Mouse (Mus musculus) intestine, embryonic 15.5 days (tissue): ENCODE data around the gene Lnpk. TPM values are rescaled to one million over a fixed set of nuclear protein-coding genes. Genes with fewer than 3 reads are reported as not detected.

Experiments used
- ATAC-seq: fragments of 200-750 bp; cut with Nextera tagmentation; 2 replicates; pipeline ENCODE4 v1.8.0; 2017; ENCODE audit warnings: moderate TSS enrichment, moderate library complexity
- H3K27ac ChIP-seq: fragments of 300-500 bp; sonication (generic); 2 replicates; pipeline ENCODE4 v1.5.1; 2015; ENCODE audit warnings: mild to moderate bottlenecking, inconsistent platforms
- H3K27me3 ChIP-seq: fragments of 300-500 bp; sonication (generic); replicated peaks from 2 replicates; pipeline ENCODE4 v1.6.1; 2015; ENCODE audit warnings: inconsistent platforms
- H3K36me3 ChIP-seq: fragments of 300-500 bp; sonication (generic); 2 replicates; pipeline ENCODE4 v1.6.1; 2015; ENCODE audit warnings: inconsistent platforms
- H3K4me1 ChIP-seq: fragments of 300-500 bp; sonication (generic); replicated peaks from 2 replicates; pipeline ENCODE4 v1.6.1; 2015; ENCODE audit warnings: inconsistent platforms
- H3K4me2 ChIP-seq: fragments of 300-500 bp; sonication (generic); replicated peaks from 2 replicates; pipeline ENCODE4 v1.6.1; 2015; ENCODE audit warnings: mild to moderate bottlenecking, inconsistent platforms
- H3K4me3 ChIP-seq: fragments of 300-500 bp; sonication (generic); replicated peaks from 2 replicates; pipeline ENCODE4 v1.5.1; 2015; ENCODE audit warnings: inconsistent platforms
- H3K9ac ChIP-seq: fragments of 300-500 bp; sonication (generic); 2 replicates; pipeline ENCODE4 v1.6.1; 2015; ENCODE audit warnings: inconsistent platforms
- H3K9me3 ChIP-seq: fragments of 300-500 bp; sonication (generic); 2 replicates; pipeline ENCODE4 v1.6.1; 2016; ENCODE audit warnings: inconsistent platforms
- WGBS: fragments of 180-500 bp; shearing (Covaris S2); methylation state at CpG from one replicate; pipeline ENCODE4 v1.1.7; 2015; 5-methylcytosine and 5-hydroxymethylcytosine counted together
- polyA plus RNA-seq: library from polyadenylated mRNA; unstranded; fragments of >200 nt; fragmentation: Nextera tagmentation; extraction: Ambion mirVana; gene quantifications from 2 replicates; pipeline ENCODE4 v1.2.1, GENCODE M21; 2015

Gene Lnpk
- polyA plus RNA-seq, 1 experiment from 2014 or later, result 25.7 TPM

DNA sequence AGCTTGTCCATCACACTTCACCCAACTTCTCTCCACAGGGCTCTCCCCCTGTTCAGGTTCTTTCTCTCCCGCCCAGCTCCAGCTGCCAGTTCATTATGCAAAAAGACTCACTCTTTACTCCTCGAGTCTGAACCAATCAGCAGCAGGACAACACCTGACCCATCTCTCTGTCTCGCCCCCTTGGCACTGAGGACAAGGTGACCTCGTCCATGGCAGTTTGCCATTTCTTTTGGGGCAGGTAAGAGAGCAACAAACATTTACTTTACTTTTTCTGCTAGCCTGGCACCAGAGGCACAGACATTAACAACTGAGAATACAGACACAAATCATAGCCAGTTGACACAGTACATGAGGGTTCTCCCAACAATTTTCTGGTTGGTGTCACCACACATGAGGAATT is 8.8 kb downstream of the Lnpk start:
- WGBS, result 80% methylated on average over 4 of the region's 4 CpGs
- H3K9ac ChIP-seq, result no peak overlapping the region
- no peak for ATAC-seq
- no peak overlapping the region for H3K4me3 ChIP-seq
- H3K4me2 ChIP-seq, result no peak overlapping the region
- H3K36me3 ChIP-seq, result peaks cover 6% of the 10 kb centered on the region
- no peak overlapping the region for H3K27ac ChIP-seq
- no peaks in the 10 kb centered on the region for H3K27me3 ChIP-seq
- H3K9me3 ChIP-seq, result no peaks in the 10 kb centered on the region
- H3K4me1 ChIP-seq, result no peaks in the 10 kb centered on the region

GRCm38 (mm10) chr2:74559822-74560221 is 19.4 kb downstream of the Lnpk start:
- Histone ChIP-seq H3K4me3 (no peak overlapping the region), H3K4me2 (no peak overlapping the region), H3K36me3 (0 out of 2 replicates have a peak, but pooled peaks cover 3% of the 10 kb centered on the region), H3K27me3 (no peaks in the 10 kb centered on the region), H3K4me1 (no peaks in the 10 kb centered on the region), H3K9ac (no peak overlapping the region), H3K9me3 (no peaks in the 10 kb centered on the region), H3K27ac (no peak overlapping the region)
- WGBS, result 62% methylated on average over 2 of the region's 2 CpGs
- no peak for ATAC-seq

GRCm38 (mm10) chr2:74559092-74559491 is 20.1 kb downstream of the Lnpk start:
- H3K4me2 ChIP-seq, result no peak overlapping the region
- ATAC-seq, result no peak
- H3K4me3 ChIP-seq, result no peak overlapping the region
- no peaks in the 10 kb centered on the region for H3K27me3 ChIP-seq
- H3K36me3 ChIP-seq, result 0 out of 2 replicates have a peak, but pooled peaks cover 3% of the 10 kb centered on the region
- no peak overlapping the region for H3K9ac ChIP-seq
- no peak overlapping the region for H3K27ac ChIP-seq
- H3K4me1 ChIP-seq, result no peaks in the 10 kb centered on the region
- 88% methylated on average over 2 of the region's 2 CpGs for WGBS
- H3K9me3 ChIP-seq, result no peaks in the 10 kb centered on the region

DNA sequence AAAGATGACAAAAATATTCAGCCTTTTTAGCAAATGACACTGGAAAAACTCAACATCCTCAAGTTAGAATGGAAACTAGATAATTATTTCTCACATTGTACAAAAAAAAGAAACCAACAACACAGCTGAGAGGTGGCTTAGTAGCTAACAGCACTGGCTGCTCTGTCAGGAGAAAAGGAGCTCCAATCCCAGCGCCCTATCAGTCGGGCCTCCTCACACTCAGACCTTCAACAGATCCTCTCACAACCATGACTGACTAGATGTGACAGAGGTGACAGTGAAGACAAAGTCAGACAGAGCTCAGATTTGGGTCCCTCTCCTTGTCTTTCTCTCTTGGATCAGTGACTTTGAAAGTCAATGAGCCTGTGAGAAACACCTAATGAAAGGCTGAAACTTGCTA is 21.8 kb downstream of the Lnpk start:
- no peak overlapping the region for H3K27ac ChIP-seq
- no peak for ATAC-seq
- no peak overlapping the region for H3K4me2 ChIP-seq
- no peak overlapping the region for H3K4me3 ChIP-seq
- peaks cover 7% of the 10 kb centered on the region; the same call in 1 of the 2 replicates for H3K36me3 ChIP-seq
- no peaks in the 10 kb centered on the region for H3K9me3 ChIP-seq
- no peaks in the 10 kb centered on the region for H3K4me1 ChIP-seq
- H3K9ac ChIP-seq, result no peak overlapping the region
- WGBS, result 82% methylated on average over 2 of the region's 2 CpGs
- H3K27me3 ChIP-seq, result no peaks in the 10 kb centered on the region

GRCm38 (mm10) chr2:74551929-74552328 is 27.3 kb downstream of the Lnpk start:
- no peak overlapping the region for H3K4me3 ChIP-seq
- H3K9me3 ChIP-seq, result no peaks in the 10 kb centered on the region
- no peaks in the 10 kb centered on the region for H3K27me3 ChIP-seq
- no peak overlapping the region for H3K27ac ChIP-seq
- H3K9ac ChIP-seq, result no peak overlapping the region
- no peak overlapping the region for H3K4me2 ChIP-seq
- no peaks in the 10 kb centered on the region for H3K4me1 ChIP-seq
- peaks cover 4% of the 10 kb centered on the region; the same call in 1 of the 2 replicates for H3K36me3 ChIP-seq
- no peak for ATAC-seq

- H3K4me2 ChIP-seq, result no peak overlapping the region
- H3K27me3 ChIP-seq, result no peaks in the 10 kb centered on the region
- no peak overlapping the region for H3K4me3 ChIP-seq
- peaks cover under 1% of the 10 kb centered on the region; the same call in 1 of the 2 replicates for H3K36me3 ChIP-seq
- no peak overlapping the region for H3K27ac ChIP-seq
- H3K4me1 ChIP-seq, result no peaks in the 10 kb centered on the region
- ATAC-seq, result no peak
- no peaks in the 10 kb centered on the region for H3K9me3 ChIP-seq
- H3K9ac ChIP-seq, result no peak overlapping the region
- 82% methylated on average over 2 of the region's 2 CpGs for WGBS
These were observed 30.9 kb downstream of the Lnpk start for GRCm38 (mm10) chr2:74548306-74548705.

DNA sequence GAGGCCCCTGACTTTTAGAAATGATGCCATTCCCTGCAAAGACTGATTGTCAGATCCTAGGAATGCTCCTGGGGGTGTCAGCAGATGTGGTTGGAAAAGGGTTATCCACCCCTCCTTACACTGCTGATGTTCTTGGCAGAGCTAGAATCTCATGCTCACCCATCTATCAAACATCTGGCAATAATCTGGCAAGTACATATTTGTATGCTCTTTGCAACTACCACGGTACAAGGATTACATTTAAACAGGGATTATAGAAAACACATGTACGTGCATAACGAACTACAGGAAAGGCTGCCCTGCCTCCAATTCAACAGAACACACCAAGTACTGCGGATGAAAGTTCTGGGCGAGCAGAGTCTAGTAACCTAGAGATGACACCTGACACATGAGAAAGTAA is 70.9 kb downstream of the Lnpk start:
- no peaks in the 10 kb centered on the region for H3K27me3 ChIP-seq
- H3K4me2 ChIP-seq, result no peak overlapping the region
- H3K4me1 ChIP-seq, result no peaks in the 10 kb centered on the region
- no peak overlapping the region for H3K9ac ChIP-seq
- 86% methylated on average over 5 of the region's 5 CpGs for WGBS
- H3K9me3 ChIP-seq, result no peaks in the 10 kb centered on the region
- H3K27ac ChIP-seq, result no peak overlapping the region
- H3K4me3 ChIP-seq, result no peak overlapping the region
- ATAC-seq, result no peak
- no peaks in the 10 kb centered on the region for H3K36me3 ChIP-seq

DNA sequence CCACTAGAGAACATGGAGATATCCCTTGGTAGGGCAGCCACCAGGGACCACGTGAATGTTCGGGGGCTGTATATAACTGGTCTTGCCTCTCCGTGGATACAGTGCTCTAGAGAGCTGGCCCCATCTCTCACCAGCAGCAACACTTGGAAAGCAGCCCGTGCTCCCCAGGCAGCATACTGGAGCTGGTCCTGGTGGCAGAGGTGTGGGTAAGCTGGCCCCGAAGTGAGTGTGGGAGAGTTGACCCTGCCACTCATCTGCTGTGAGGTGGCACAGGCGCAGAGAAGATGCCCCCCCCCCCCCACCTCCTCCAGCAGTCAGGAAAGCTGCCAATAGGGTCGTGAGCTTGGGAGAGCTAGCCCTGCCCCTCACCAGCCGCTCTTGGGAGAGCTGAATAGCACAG is 72.8 kb downstream of the Lnpk start:
- no peak overlapping the region for H3K27ac ChIP-seq
- H3K4me3 ChIP-seq, result no peak overlapping the region
- no peak overlapping the region for H3K4me2 ChIP-seq
- no peak overlapping the region for H3K9ac ChIP-seq
- no peaks in the 10 kb centered on the region for H3K9me3 ChIP-seq
- no peaks in the 10 kb centered on the region for H3K27me3 ChIP-seq
- 46% methylated on average over 8 of the region's 8 CpGs for WGBS
- no peak for ATAC-seq
- H3K4me1 ChIP-seq, result no peaks in the 10 kb centered on the region
- no peaks in the 10 kb centered on the region for H3K36me3 ChIP-seq

DNA sequence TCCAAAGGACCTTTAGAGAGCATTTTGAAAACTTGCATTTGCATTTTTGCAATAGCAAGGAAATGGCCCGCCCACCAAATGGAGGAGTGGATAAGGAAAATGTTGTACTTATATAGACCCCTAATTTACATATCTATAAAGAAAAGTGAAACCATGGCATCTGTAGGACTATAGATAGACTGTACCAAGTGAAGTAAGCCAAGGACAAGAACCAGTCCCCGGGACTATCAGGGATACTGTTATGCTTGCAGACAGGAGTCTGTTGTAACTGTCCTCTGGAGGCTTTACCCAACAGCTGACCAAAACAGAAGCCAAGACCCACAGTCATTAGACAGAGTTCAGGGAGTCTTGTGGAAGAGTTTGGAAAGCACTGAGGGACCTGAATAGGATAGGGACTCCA is 78.9 kb downstream of the Lnpk start:
- Histone ChIP-seq H3K4me1 (no peaks in the 10 kb centered on the region), H3K27me3 (no peaks in the 10 kb centered on the region), H3K4me3 (no peak overlapping the region), H3K36me3 (no peaks in the 10 kb centered on the region), H3K4me2 (no peak overlapping the region), H3K27ac (no peak overlapping the region), H3K9ac (no peak overlapping the region), H3K9me3 (no peaks in the 10 kb centered on the region)
- no peak for ATAC-seq
- 91% methylated on average over 2 of the region's 2 CpGs for WGBS

- Histone ChIP-seq H3K4me1 (no peaks in the 10 kb centered on the region), H3K27ac (no peak overlapping the region), H3K27me3 (no peaks in the 10 kb centered on the region), H3K36me3 (no peaks in the 10 kb centered on the region), H3K4me2 (no peak overlapping the region), H3K9me3 (no peaks in the 10 kb centered on the region), H3K4me3 (no peak overlapping the region), H3K9ac (no peak overlapping the region)
- 84% methylated on average over 5 of the region's 5 CpGs for WGBS
- no peak for ATAC-seq
These were observed 81.4 kb downstream of the Lnpk start for GRCm38 (mm10) chr2:74497851-74498250.

DNA sequence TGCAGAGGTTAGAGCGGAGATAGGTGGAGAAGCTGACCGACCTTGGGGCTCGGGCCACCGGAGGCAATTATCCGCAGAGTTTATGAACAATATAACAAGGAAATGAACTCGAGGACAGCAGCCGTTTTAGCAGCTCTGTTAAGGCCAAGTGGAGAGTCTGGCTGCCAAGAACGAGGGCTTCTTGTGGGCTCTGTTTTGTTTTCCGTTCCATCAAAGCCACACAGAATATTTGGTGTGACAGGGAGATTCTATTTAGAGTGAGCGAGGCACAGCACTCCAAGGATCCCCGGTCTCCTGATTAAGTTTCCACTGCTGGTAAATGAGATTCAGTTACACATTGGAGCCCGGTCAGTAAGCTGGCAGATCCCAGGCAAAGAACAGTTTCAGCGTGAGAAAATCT is 87.8 kb downstream of the Lnpk start:
- Histone ChIP-seq H3K27me3 (no peaks in the 10 kb centered on the region), H3K4me2 (no peak overlapping the region), H3K36me3 (no peaks in the 10 kb centered on the region), H3K9me3 (no peaks in the 10 kb centered on the region), H3K27ac (no peak overlapping the region), H3K9ac (no peak overlapping the region), H3K4me1 (no peaks in the 10 kb centered on the region), H3K4me3 (no peak overlapping the region)
- WGBS, result 73% methylated on average over 13 of the region's 13 CpGs
- no peak for ATAC-seq

- no peak for ATAC-seq
- H3K4me2 ChIP-seq, result no peak overlapping the region
- H3K4me1 ChIP-seq, result no peaks in the 10 kb centered on the region
- no peak overlapping the region for H3K4me3 ChIP-seq
- no peak overlapping the region for H3K9ac ChIP-seq
- no peaks in the 10 kb centered on the region for H3K27me3 ChIP-seq
- 79% methylated on average over 1 of the region's 1 CpGs for WGBS
- no peak overlapping the region for H3K27ac ChIP-seq
- no peaks in the 10 kb centered on the region for H3K9me3 ChIP-seq
- no peaks in the 10 kb centered on the region for H3K36me3 ChIP-seq
These were observed 89.0 kb downstream of the Lnpk start for GRCm38 (mm10) chr2:74490186-74490585.

- 78% methylated on average over 7 of the region's 7 CpGs for WGBS
- no peak for ATAC-seq
- H3K36me3 ChIP-seq, result no peaks in the 10 kb centered on the region
- no peak overlapping the region for H3K4me2 ChIP-seq
- no peaks in the 10 kb centered on the region for H3K4me1 ChIP-seq
- H3K9me3 ChIP-seq, result no peaks in the 10 kb centered on the region
- no peaks in the 10 kb centered on the region for H3K27me3 ChIP-seq
- H3K4me3 ChIP-seq, result no peak overlapping the region
- H3K27ac ChIP-seq, result no peak overlapping the region
- no peak overlapping the region for H3K9ac ChIP-seq
These were observed 90.8 kb downstream of the Lnpk start for GRCm38 (mm10) chr2:74488443-74488842.

GRCm38 (mm10) chr2:74482651-74483050 is 96.6 kb downstream of the Lnpk start:
- ATAC-seq, result no peak
- H3K4me1 ChIP-seq, result no peaks in the 10 kb centered on the region
- no peak overlapping the region for H3K27ac ChIP-seq
- no peak overlapping the region for H3K4me3 ChIP-seq
- no peak overlapping the region for H3K4me2 ChIP-seq
- WGBS, result 88% methylated on average over 10 of the region's 10 CpGs
- H3K36me3 ChIP-seq, result no peaks in the 10 kb centered on the region
- no peaks in the 10 kb centered on the region for H3K9me3 ChIP-seq
- H3K9ac ChIP-seq, result no peak overlapping the region
- H3K27me3 ChIP-seq, result no peaks in the 10 kb centered on the region
